Mouse (Mus musculus) testis, adult 2 months (tissue): Measurements from ENCODE around the gene Itga11. TPM values are rescaled to one million over a fixed set of nuclear protein-coding genes. Genes with fewer than 3 reads are reported as not detected.
A peak's percentile ranks its signal among the peaks of the same experiment; 100 is the strongest.

Source experiments
- H3K27ac ChIP-seq: fragments of 200-500 bp; 2 replicates; pipeline ENCODE4 v1.5.1; 2012; ENCODE audit warnings: low read depth, low read length; ENCODE audit not compliant: control insufficient read depth, insufficient read depth
- H3K27me3 ChIP-seq: fragments of 200-500 bp; 2 replicates; pipeline ENCODE4 v1.6.1; 2012; ENCODE audit warnings: mild to moderate bottlenecking, low read length, moderate library complexity; ENCODE audit not compliant: control insufficient read depth, insufficient read depth
- H3K36me3 ChIP-seq: fragments of 200-500 bp; 2 replicates; pipeline ENCODE4 v1.6.1; 2012; ENCODE audit warnings: mild to moderate bottlenecking, low read length; ENCODE audit not compliant: control insufficient read depth, insufficient read depth
- H3K4me1 ChIP-seq: fragments of 200-500 bp; 2 replicates; pipeline ENCODE4 v1.6.1; 2012; ENCODE audit warnings: low read length; ENCODE audit not compliant: control insufficient read depth, insufficient read depth
- H3K4me3 ChIP-seq: fragments of 200-500 bp; 2 replicates; pipeline ENCODE4 v1.5.1; 2012; ENCODE audit warnings: low read depth, mild to moderate bottlenecking, low read length, moderate library complexity, mixed read lengths; ENCODE audit not compliant: control insufficient read depth
- CTCF ChIP-seq: fragments of 200-500 bp; IDR thresholded peaks from 2 replicates; pipeline ENCODE4 v1.5.1; 2012; ENCODE audit warnings: low read depth, mild to moderate bottlenecking, inconsistent platforms, low read length, moderate library complexity; ENCODE audit not compliant: control insufficient read depth, insufficient read depth, insufficient replicate concordance
- POLR2A ChIP-seq: fragments of 200-500 bp; IDR thresholded peaks from 2 replicates; pipeline ENCODE4 v1.6.1; 2012; ENCODE audit warnings: low read depth, mild to moderate bottlenecking, inconsistent platforms, low read length, moderate library complexity; ENCODE audit not compliant: control insufficient read depth
- polyA plus RNA-seq: library from polyadenylated mRNA; depleted of rRNA; stranded (reverse); fragments of >200 nt; gene quantifications from 2 replicates; pipeline ENCODE4 v1.2.3, GENCODE M21; 2012

The Itga11 gene
- polyA plus RNA-seq, 1 experiment, result 3.8 TPM

DNA sequence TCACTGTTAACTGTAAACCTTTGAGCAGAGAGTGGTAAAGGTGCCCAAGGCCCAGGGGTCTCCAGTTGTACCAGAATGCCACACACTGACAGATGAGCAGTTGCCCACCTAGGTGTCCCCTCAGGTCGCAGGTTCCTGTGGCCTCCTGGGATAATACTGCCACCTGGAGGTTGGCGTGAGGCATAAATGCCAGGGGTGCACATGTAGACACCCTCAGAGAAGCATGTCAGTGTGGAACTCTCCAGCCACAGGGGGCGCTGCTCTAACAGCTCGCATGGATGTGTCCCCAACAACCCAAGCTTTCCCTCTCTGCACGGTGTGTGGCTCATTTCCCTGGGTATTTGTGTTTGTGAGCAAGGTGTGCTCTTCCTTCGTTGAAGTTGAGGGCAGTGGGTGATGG is 48.8 kb downstream of the Itga11 start:
- no peaks in the 10 kb centered on the region for H3K4me1 ChIP-seq
- H3K27me3 ChIP-seq, result no peaks in the 10 kb centered on the region
- no peak overlapping the region for H3K27ac ChIP-seq
- no peak overlapping the region for H3K4me3 ChIP-seq
- H3K36me3 ChIP-seq, result no peaks in the 10 kb centered on the region
- peak; percentile 37; the same call in 1 of the 2 replicates for TF ChIP-seq CTCF
- no peak for TF ChIP-seq POLR2A

DNA sequence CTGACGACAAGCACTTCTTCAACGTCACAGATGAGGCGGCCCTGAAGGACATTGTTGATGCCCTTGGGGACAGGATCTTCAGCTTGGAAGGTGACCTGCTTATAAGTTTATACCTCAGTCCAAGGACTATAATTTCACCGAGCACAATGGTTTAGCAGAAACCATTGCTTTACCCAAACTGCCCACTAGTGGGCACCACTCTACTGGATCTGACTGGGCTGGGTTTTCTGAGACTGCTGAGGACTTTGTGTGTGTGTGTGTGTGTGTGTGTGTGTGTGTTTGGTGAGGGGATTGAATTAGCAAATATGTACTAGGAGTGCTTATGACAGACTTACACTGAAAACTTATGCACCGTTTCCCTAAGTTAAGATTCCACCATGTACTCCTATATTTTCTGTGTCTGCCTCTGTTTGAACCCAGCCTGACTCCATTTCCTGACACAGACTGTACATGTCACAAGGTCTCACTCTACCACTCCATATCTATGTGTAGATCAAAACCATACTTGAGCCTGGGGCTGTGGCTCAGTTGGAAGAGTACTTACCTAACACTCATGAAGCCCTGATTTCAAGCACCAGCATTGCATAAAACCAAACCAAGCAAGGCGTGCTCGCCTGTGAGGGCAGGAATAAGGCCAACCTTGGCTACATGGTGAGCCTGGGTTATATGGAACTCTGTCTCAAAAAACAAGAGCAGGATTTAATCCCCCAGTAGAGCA is 67.1 kb downstream of the Itga11 start:
- no peaks in the 10 kb centered on the region for H3K27me3 ChIP-seq
- H3K4me1 ChIP-seq, result peaks cover 2% of the 10 kb centered on the region
- no peaks in the 10 kb centered on the region for H3K36me3 ChIP-seq
- no peak overlapping the region for H3K4me3 ChIP-seq
- TF ChIP-seq CTCF (peak; percentile 25; the same call in 1 of the 2 replicates), POLR2A (no peak)
- no peak overlapping the region for H3K27ac ChIP-seq

DNA sequence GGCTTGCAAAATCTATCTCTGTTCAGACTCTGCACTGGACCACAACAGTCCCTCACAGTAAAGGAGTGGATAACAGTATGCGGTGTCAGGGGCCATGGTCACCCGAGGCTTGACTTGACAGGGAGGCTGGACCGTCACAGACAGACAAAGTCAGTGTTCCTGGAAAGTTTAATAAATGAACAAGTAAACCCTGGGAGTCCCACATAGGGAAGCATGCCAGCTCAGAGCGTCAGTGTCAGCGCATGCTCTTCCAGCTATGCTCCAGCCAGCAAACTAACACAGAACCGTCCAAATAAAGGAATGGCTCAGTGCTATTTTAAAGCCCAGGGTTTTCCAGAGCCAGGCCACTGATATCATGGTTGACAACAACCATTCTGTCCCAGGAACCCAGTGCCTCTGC is 69.0 kb downstream of the Itga11 start:
- no peak for TF ChIP-seq POLR2A
- TF ChIP-seq CTCF, result no peak
- H3K27ac ChIP-seq, result no peak overlapping the region
- no peaks in the 10 kb centered on the region for H3K36me3 ChIP-seq

DNA sequence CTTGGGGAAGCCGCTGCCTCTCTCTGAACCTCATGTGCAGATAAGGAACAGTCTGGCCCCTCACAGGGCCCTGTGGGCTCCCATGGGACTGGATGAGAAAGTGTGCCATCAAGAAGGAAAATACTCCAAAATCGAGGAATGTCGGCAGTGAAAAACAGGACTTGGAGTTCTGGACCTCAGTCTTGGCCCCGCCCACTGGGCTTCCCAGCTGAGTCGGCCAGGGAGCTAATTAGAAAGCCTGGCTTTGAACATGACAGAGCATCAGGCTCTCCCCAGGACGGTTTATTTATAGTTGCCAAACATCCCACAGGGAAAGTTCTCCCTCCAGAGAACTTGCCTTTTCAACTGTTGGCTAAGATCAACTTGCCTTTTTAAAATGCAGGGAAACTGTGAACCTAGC is 72.0 kb downstream of the Itga11 start:
- H3K4me3 ChIP-seq, result no peak overlapping the region
- peaks cover 7% of the 10 kb centered on the region for H3K4me1 ChIP-seq
- no peak overlapping the region for H3K27ac ChIP-seq
- no peaks in the 10 kb centered on the region for H3K27me3 ChIP-seq
- TF ChIP-seq CTCF (no peak), POLR2A (no peak)
- no peaks in the 10 kb centered on the region for H3K36me3 ChIP-seq

More for the DNA sequence above, 69.0 kb downstream of the Itga11 start:
- H3K4me3 ChIP-seq, result no peak overlapping the region
- H3K27me3 ChIP-seq, result no peaks in the 10 kb centered on the region
- peaks cover 7% of the 10 kb centered on the region for H3K4me1 ChIP-seq

DNA sequence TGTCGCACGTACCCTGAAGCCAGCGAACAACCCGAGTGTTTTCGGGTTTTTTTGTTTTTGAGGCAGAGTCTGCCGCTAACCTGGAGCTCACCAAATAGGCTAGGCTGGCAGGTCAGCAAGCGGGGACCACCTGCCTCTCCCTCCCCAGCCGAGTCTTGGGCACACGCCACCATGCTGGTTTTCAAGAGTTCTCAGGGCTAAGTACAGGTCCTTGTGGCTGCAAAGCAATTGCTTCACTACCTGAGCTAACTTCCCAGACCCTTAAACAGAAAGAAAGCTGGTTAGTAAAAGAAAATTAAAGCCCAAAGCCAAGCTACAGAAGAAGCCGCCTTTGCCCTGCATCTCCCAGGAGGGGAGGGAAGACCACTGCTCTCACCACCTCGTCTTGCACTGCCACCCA is 72.8 kb downstream of the Itga11 start:
- Histone ChIP-seq H3K36me3 (no peaks in the 10 kb centered on the region), H3K27ac (no peak overlapping the region), H3K27me3 (no peaks in the 10 kb centered on the region), H3K4me1 (peaks cover 7% of the 10 kb centered on the region), H3K4me3 (no peak overlapping the region)
- TF ChIP-seq CTCF, result no peak
- TF ChIP-seq POLR2A, result no peak

DNA sequence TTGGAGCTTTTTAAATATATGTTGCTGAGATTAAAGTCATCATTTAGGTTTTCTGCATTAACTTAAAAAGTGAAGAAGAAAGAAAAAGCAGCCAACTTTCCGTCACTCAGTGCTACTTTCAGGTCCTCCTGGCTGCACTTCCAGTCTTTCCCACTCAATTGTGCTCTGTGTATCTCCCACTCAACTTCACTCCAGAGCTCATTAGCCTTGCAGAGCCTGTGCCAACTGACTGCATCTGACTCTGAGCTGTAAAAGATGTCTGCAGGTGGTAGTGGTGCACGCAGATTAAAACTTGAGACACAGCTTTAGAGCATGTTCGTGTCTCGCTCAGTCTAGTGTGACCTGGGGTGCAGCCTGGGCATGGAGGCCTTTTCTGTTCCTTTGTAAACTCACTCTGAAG is 80.7 kb downstream of the Itga11 start:
- no peaks in the 10 kb centered on the region; the same call in 1 of the 2 replicates for H3K4me1 ChIP-seq
- H3K27ac ChIP-seq, result no peak overlapping the region
- no peaks in the 10 kb centered on the region for H3K27me3 ChIP-seq
- no peaks in the 10 kb centered on the region for H3K36me3 ChIP-seq
- no peak overlapping the region for H3K4me3 ChIP-seq
- no peak for TF ChIP-seq POLR2A
- TF ChIP-seq CTCF, result no peak

DNA sequence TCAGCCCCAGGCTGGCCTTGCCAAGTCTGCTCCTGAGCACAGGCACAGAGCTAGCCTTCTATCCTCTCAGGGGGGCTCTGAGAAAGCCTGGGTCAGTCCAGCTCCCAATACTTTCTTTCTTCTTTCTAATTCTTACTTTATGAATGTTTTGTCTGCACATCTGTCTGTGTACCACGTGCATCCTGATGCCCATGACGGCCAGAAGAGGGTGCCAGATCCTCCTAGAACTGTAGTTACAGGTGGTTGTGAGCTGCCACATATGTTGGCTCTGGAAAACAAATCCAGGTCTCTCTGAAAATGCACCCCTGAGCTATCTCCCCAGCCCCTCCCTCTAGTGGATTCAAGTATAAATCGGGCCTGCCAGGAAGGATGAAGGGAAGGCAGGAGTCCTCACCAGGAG is 82.0 kb downstream of the Itga11 start:
- no peak overlapping the region for H3K4me3 ChIP-seq
- H3K36me3 ChIP-seq, result no peaks in the 10 kb centered on the region
- no peak overlapping the region for H3K27ac ChIP-seq
- TF ChIP-seq CTCF (no peak), POLR2A (no peak)
- no peaks in the 10 kb centered on the region; the same call in 1 of the 2 replicates for H3K4me1 ChIP-seq
- H3K27me3 ChIP-seq, result no peaks in the 10 kb centered on the region

DNA sequence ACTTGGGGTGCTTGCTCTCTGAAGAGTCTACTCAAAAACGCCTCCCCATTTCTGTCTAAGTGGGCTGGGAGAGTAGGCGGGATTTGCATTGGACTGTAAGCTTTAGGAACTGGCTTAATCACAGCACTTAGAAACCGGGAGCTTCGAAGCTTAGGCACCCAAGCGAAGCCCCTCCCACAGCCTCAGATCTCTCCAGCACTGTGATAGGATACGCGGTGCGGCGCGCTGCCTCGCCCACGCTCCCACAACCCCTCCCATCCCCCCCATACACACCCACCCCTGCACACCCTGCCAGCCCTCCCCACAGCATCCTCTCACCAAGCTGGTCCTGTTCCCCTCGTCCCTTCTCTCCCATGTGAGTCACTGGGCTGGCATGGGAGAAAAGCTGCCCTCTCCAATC is 85.9 kb downstream of the Itga11 start:
- H3K27me3 ChIP-seq, result no peaks in the 10 kb centered on the region
- no peak for TF ChIP-seq POLR2A
- no peak for TF ChIP-seq CTCF
- no peak overlapping the region for H3K27ac ChIP-seq
- no peaks in the 10 kb centered on the region; the same call in 1 of the 2 replicates for H3K4me1 ChIP-seq
- no peaks in the 10 kb centered on the region for H3K36me3 ChIP-seq
- no peak overlapping the region for H3K4me3 ChIP-seq
